Mouse (Mus musculus) midbrain, embryonic 16.5 days (tissue): ENCODE measurements around the gene Mettl23. TPM values are rescaled to one million over a fixed set of nuclear protein-coding genes. Genes with fewer than 3 reads are reported as not detected.
"Not testable (repeated sequence)": the region's sequence is repeated elsewhere in the genome, so short reads cannot be mapped to it uniquely, and the experiment has no call there.

ENCODE experiments used
- ATAC-seq: fragments of 200-750 bp; cut with Nextera tagmentation; 2 replicates; pipeline ENCODE4 v1.8.0; 2017; ENCODE audit warnings: moderate TSS enrichment
- H3K27ac ChIP-seq: fragments of 300-500 bp; sonication (generic); 2 replicates; pipeline ENCODE4 v1.5.1; 2014; ENCODE audit warnings: mild to moderate bottlenecking, low read length, mixed read lengths
- H3K27me3 ChIP-seq: fragments of 300-500 bp; sonication (generic); 2 replicates; pipeline ENCODE4 v1.6.1; 2014; ENCODE audit warnings: low read depth, low read length, mixed read lengths; ENCODE audit not compliant: control insufficient read depth, insufficient read depth
- H3K36me3 ChIP-seq: fragments of 300-500 bp; sonication (generic); 2 replicates; pipeline ENCODE4 v1.6.1; 2014; ENCODE audit warnings: mild to moderate bottlenecking, low read length, moderate library complexity, mixed read lengths; ENCODE audit not compliant: control insufficient read depth, insufficient read depth
- H3K4me1 ChIP-seq: fragments of 300-500 bp; sonication (generic); 2 replicates; pipeline ENCODE4 v1.6.1; 2014; ENCODE audit warnings: mild to moderate bottlenecking, low read length, mixed read lengths; ENCODE audit not compliant: control insufficient read depth, insufficient read depth
- H3K4me2 ChIP-seq: fragments of 300-500 bp; sonication (generic); 2 replicates; pipeline ENCODE4 v1.6.1; 2014; ENCODE audit warnings: mild to moderate bottlenecking, low read length, mixed read lengths
- H3K4me3 ChIP-seq: fragments of 300-500 bp; sonication (generic); 2 replicates; pipeline ENCODE4 v1.5.1; 2014; ENCODE audit warnings: low read depth, mild to moderate bottlenecking, low read length, moderate library complexity, mixed read lengths
- H3K9ac ChIP-seq: fragments of 300-500 bp; sonication (generic); 2 replicates; pipeline ENCODE4 v1.6.1; 2014; ENCODE audit warnings: low read depth, low read length, mixed read lengths
- H3K9me3 ChIP-seq: fragments of 300-500 bp; sonication (generic); replicated peaks from 2 replicates; pipeline ENCODE4 v1.6.1; 2014; ENCODE audit warnings: mild to moderate bottlenecking, low read length, mixed read lengths; ENCODE audit not compliant: control insufficient read depth, poor library complexity, severe bottlenecking
- WGBS: fragments of 180-500 bp; shearing (Covaris S2); extraction: QIAGEN DNeasy Blood & Tissue Kit; methylation state at CpG from one replicate; pipeline ENCODE4 v1.1.7; 2014; 5-methylcytosine and 5-hydroxymethylcytosine counted together
- polyA plus RNA-seq: library from polyadenylated mRNA; unstranded; fragments of >200 nt; fragmentation: Nextera tagmentation; extraction: Ambion mirVana; gene quantifications from 2 replicates; pipeline ENCODE4 v1.2.1, GENCODE M21; 2015

Gene Mettl23
- polyA plus RNA-seq, 1 experiment from 2014 or later, result 67.4 TPM

DNA sequence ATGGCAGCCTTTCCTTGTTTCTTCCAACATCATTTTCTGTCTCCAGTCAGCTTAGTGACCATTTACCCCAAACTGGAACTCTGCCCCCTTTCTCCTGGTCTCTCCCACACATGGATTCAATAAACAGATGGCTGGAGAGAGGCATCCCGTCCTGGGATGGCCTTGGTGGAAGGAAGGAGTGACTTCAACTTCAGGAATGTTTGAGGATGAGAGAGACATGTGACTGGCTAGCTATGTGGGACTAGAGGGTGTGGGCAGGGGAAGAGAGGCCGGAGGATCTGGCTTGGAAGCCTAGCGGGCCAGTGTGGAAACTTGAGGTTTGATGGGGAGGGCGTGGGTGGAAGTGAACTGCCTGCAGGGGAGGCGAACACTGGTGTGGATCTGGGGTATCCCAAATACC, 26.3 kb upstream of the Mettl23 start:
- Histone ChIP-seq H3K36me3 (no peaks in the 10 kb centered on the region), H3K9me3 (no peaks in the 10 kb centered on the region), H3K9ac (no peak overlapping the region), H3K4me3 (no peak overlapping the region), H3K4me1 (peaks cover 35% of the 10 kb centered on the region), H3K27ac (no peak overlapping the region), H3K27me3 (no peaks in the 10 kb centered on the region), H3K4me2 (no peak overlapping the region)
- no peak for ATAC-seq
- 91% methylated on average over 5 of the region's 5 CpGs for WGBS

DNA sequence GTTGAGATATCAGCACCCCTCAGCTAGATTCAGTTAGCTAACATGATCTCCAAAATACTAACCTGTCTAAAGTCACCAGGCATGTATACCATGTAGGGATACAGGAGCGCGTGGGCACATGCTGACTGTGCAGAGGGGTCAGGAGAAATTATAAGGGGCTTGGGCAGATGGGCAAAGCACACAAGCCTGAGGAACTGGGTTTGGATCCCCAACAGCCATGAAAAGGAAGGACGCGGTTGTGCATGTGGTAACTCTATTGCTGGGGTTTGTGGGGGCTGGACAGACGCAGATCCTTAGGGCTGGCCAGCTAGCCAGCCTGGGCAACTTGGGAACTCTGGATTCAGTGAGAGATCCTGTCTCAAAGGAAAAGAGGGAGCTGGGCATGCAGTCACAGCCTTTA, 25.5 kb upstream of the Mettl23 start:
- H3K4me2 ChIP-seq, result no peak overlapping the region
- ATAC-seq, result no peak
- whole genome bisulfite sequencing, result 94% methylated on average over 5 of the region's 5 CpGs

DNA sequence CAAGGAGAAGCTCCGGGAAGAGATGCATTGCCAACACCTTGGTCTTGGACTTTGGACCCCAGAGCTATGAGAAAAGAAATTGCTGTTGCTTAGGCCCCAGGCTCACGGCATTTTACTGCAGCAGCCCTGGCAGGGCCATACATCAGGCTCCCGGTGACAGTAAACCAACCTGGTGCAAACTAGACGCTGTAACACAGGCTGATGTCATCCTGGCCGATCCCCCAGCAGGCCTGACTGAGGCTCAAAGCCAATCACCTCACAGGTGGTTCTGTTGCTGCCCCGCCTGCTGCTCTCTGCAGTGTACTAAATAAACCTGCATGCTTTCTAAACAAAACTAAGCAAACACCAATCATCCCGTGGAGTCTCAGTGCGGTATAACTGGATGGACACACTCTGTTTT, 24.4 kb upstream of the Mettl23 start:
- ATAC-seq, result no peak
- Histone ChIP-seq H3K4me2 (no peak overlapping the region), H3K27me3 (no peaks in the 10 kb centered on the region), H3K27ac (no peak overlapping the region), H3K9me3 (no peaks in the 10 kb centered on the region), H3K9ac (no peak overlapping the region), H3K4me1 (peaks cover 18% of the 10 kb centered on the region), H3K4me3 (no peak overlapping the region), H3K36me3 (no peaks in the 10 kb centered on the region)
- 70% methylated on average over 8 of the region's 8 CpGs for WGBS

More for the DNA sequence above, 25.5 kb upstream of the Mettl23 start:
- Histone ChIP-seq H3K4me3 (no peak overlapping the region), H3K9ac (no peak overlapping the region), H3K27me3 (no peaks in the 10 kb centered on the region), H3K9me3 (no peaks in the 10 kb centered on the region), H3K4me1 (peaks cover 28% of the 10 kb centered on the region), H3K27ac (no peak overlapping the region), H3K36me3 (no peaks in the 10 kb centered on the region)

DNA sequence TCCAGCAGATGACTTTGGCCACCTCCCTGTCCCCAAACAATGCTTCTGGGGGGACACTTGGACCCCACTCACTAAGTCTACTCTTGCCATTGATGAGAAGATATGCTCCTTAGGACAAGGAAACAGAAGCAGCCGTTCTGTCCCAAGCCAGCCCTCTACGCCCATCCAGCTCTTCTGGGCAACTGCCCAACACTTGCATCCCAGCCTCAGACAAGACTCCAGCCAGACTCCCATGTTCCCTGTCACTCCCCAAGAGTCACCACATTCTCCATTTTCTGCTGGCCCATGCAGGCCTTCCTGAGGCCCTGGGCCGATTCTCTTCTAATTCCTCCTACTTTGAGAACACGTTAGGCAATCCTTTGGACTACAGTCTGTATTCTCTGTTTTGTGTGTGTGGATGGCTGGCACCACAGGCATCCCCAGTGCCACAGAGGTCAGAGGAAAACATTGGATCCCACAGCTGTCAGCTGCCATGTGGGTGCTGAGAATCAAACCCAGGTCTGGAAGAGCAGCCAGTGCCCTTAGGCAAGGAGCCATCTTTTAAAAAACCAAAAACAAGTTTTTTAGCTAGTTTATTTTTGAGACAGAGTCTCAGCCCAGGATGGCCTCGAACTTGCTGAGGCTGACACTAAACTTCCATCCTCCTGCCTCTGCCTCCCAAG, 23.0 kb upstream of the Mettl23 start:
- H3K9ac ChIP-seq, result no peak overlapping the region
- H3K4me2 ChIP-seq, result no peak overlapping the region
- 78% methylated on average over 5 of the region's 5 CpGs for WGBS
- H3K27ac ChIP-seq, result no peak overlapping the region
- H3K27me3 ChIP-seq, result no peaks in the 10 kb centered on the region
- ATAC-seq, result no peak
- H3K4me1 ChIP-seq, result peaks cover 4% of the 10 kb centered on the region
- no peak overlapping the region for H3K4me3 ChIP-seq
- no peaks in the 10 kb centered on the region for H3K9me3 ChIP-seq
- H3K36me3 ChIP-seq, result no peaks in the 10 kb centered on the region

GRCm38 (mm10) chr11:116821057-116821940, 21.8 kb upstream of the Mettl23 start:
- Histone ChIP-seq H3K4me1 (peaks cover 7% of the 10 kb centered on the region; the same call in 1 of the 2 replicates), H3K4me3 (no peak overlapping the region), H3K36me3 (no peaks in the 10 kb centered on the region), H3K27me3 (no peaks in the 10 kb centered on the region), H3K4me2 (no peak overlapping the region), H3K9me3 (no peaks in the 10 kb centered on the region), H3K9ac (no peak overlapping the region), H3K27ac (no peak overlapping the region)
- ATAC-seq, result no peak
- WGBS, result 50% methylated on average over 13 of the region's 13 CpGs

DNA sequence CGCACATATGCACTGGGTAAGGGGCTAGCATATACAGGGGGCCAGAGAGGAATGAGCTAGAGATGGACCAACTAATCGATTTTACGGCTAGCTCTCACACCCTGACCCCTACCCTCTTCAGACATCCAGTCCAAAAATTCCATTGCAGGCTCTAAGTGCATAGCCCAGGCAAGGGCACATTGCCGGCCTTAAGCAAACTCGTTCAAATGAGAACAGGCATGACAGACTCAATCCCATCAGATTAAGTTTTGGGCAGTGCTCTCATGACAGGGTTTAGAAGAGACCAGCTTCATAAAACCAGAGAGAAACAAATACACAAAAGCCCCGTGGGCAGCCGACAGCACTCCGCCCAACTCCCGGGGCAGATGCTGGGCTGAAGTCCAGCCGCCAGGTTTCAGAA, 20.9 kb upstream of the Mettl23 start:
- no peaks in the 10 kb centered on the region for H3K9me3 ChIP-seq
- no peak for ATAC-seq
- H3K4me1 ChIP-seq, result peaks cover 16% of the 10 kb centered on the region
- H3K4me2 ChIP-seq, result no peak overlapping the region
- WGBS, result 49% methylated on average over 10 of the region's 10 CpGs
- H3K36me3 ChIP-seq, result no peaks in the 10 kb centered on the region
- no peaks in the 10 kb centered on the region for H3K27me3 ChIP-seq
- H3K4me3 ChIP-seq, result no peak overlapping the region
- H3K27ac ChIP-seq, result no peak overlapping the region
- H3K9ac ChIP-seq, result no peak overlapping the region

GRCm38 (mm10) chr11:116822626-116823025, 20.5 kb upstream of the Mettl23 start:
- no peak overlapping the region for H3K9ac ChIP-seq
- no peaks in the 10 kb centered on the region for H3K27me3 ChIP-seq
- 82% methylated on average over 10 of the region's 10 CpGs for WGBS
- no peak overlapping the region for H3K4me2 ChIP-seq
- H3K4me3 ChIP-seq, result no peak overlapping the region
- no peak overlapping the region for H3K27ac ChIP-seq
- H3K4me1 ChIP-seq, result peaks cover 18% of the 10 kb centered on the region
- H3K9me3 ChIP-seq, result no peaks in the 10 kb centered on the region
- ATAC-seq, result no peak
- H3K36me3 ChIP-seq, result no peaks in the 10 kb centered on the region

DNA sequence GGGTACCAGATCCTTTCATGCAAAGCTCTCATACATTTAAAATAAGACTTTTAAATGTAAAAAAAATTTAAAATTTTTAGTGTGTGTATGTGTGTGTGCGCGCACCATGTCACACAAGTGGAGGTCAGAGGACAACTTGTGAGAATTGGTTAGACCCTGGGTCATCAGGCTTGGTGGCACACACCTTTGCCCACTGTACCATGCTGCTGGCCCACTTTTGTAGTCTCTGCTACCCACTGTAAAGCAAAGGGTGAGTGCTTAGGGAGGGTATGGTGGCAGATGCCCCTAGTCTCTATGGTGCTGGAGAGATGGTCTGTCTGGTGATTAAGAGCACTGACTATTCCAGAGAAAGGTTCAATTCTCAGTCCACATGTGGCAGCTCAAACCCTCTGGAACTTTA, 19.8 kb upstream of the Mettl23 start:
- Histone ChIP-seq H3K4me1 (peaks cover 21% of the 10 kb centered on the region), H3K4me2 (no peak overlapping the region), H3K27me3 (no peaks in the 10 kb centered on the region), H3K4me3 (no peak overlapping the region), H3K36me3 (no peaks in the 10 kb centered on the region), H3K9me3 (no peaks in the 10 kb centered on the region), H3K27ac (no peak overlapping the region), H3K9ac (no peak overlapping the region)
- WGBS, result 97% methylated on average over 2 of the region's 2 CpGs
- no peak for ATAC-seq

- not testable (repeated sequence) for H3K4me2 ChIP-seq, H3K4me3 ChIP-seq, H3K9me3 ChIP-seq, H3K27ac ChIP-seq, H3K9ac ChIP-seq, H3K27me3 ChIP-seq, H3K36me3 ChIP-seq, ATAC-seq
- 96% methylated on average over 10 of the region's 10 CpGs for WGBS
- H3K4me1 ChIP-seq, result peaks cover 22% of the 10 kb centered on the region
These were observed 19.2 kb upstream of the Mettl23 start for GRCm38 (mm10) chr11:116823885-116824284.
